Mouse (Mus musculus) common myeloid progenitor, adult 5-6 weeks (primary cell): Measurements from ENCODE around the gene Gm20509. TPM values are rescaled to one million over a fixed set of nuclear protein-coding genes. Genes with fewer than 3 reads are reported as not detected.
"Not testable (repeated sequence)": the region's sequence is repeated elsewhere in the genome, so short reads cannot be mapped to it uniquely, and the experiment has no call there.

Experiments
- ATAC-seq: replicated peaks from 2 replicates; pipeline ENCODE4 v1.8.0; 2016; ENCODE audit warnings: low read depth, mild to moderate bottlenecking, moderate TSS enrichment, inconsistent platforms; ENCODE audit not compliant: poor library complexity, severe bottlenecking
- total RNA-seq: library from RNA; stranded (forward); fragments of 200-1000, 187-1606 nt; gene quantifications from 2 replicates; pipeline ENCODE4 v1.2.3, GENCODE M21; 2017

The Gm20509 gene
- total RNA-seq, 1 experiment from 2014 or later, result not detected

DNA sequence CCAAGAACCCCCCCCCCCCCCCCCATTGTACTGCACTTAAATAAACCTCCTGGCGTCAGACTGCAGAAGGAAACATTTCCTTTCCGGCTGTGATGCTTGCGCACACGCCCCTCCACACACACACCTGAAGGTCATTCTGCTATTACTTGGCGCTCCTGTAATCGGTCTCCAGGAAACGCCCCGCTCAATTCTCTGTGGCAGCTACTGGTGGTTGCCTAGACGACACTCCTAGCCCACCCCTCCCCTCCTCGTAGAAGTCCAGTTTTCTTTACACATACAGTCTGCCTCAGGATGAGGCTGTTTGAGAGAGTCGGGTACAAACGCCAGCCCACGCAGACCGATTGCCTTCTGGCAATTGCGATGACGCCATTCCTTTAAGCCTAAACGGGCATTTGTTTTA is 7.7 kb upstream of the Gm20509 start:
- ATAC-seq, result no peak

DNA sequence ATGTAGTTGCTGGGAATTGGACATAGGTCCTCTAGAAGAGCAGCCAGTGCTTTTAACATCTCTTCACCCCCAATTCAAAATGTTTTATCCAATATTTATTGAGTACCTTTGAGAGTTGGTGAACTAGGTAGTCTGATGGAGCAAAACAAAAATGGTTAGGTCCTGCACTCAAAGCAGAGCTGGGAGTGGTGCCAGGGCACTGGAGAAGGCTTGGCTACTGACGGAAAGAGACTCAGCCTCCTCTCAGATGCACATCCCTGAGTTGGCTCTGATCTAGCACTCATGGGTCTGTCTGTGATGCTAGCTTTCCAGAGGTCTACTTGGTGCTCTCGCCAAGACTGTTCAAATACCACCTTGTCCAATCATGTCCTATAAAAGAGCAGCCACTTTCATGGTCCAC is 4.4 kb upstream of the Gm20509 start:
- no peak for ATAC-seq

DNA sequence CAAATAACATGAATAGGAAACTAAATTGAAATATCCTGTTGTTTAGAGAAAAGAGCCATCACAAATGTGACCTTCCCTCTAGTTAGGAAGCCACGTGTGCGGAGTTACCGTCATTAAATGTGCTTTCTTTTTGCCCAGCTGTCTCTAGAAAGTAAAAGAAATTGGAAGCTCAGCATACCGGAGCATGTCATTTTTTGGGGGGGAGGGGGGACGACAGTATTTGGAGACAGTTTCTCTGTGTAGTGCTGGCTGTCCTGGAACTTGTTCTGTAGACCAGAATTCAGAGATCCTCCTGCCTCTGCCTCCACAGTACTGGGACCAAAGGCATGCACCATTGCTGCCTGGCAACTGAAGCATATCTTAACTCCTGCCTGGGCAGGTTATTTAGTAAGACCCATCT is 734 bp upstream of the Gm20509 start, which contains the start of gene Khdc3:
Khdc3 (plus strand) TSS at position 301 of the 400 bp plus-strand sequence.
- no peak for ATAC-seq

GRCm38 (mm10) chr9:73103159-73103879 is 1.0 kb downstream of the Gm20509 start:
- ATAC-seq, result peak; percentile 27; the same call in 1 of the 2 replicates

DNA sequence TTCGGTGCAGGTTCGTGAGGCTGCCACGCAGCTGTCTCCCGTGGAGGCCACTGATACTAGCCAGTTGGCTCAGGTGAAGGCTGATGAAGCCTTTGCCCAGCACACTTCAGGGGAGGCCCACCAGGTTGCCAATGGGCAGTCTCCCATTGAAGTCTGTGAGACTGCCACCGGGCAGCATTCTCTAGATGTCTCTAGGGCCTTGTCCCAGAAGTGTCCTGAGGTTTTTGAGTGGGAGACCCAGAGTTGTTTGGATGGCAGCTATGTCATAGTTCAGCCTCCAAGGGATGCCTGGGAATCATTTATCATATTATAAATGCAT is 1.6 kb downstream of the Gm20509 start:
- peak; percentile 12; the same call in 1 of the 2 replicates for ATAC-seq

- no peak for ATAC-seq
These were observed 2.9 kb downstream of the Gm20509 start for GRCm38 (mm10) chr9:73105141-73105540.

- no peak for ATAC-seq
These were observed 3.5 kb downstream of the Gm20509 start for GRCm38 (mm10) chr9:73105771-73106170.

DNA sequence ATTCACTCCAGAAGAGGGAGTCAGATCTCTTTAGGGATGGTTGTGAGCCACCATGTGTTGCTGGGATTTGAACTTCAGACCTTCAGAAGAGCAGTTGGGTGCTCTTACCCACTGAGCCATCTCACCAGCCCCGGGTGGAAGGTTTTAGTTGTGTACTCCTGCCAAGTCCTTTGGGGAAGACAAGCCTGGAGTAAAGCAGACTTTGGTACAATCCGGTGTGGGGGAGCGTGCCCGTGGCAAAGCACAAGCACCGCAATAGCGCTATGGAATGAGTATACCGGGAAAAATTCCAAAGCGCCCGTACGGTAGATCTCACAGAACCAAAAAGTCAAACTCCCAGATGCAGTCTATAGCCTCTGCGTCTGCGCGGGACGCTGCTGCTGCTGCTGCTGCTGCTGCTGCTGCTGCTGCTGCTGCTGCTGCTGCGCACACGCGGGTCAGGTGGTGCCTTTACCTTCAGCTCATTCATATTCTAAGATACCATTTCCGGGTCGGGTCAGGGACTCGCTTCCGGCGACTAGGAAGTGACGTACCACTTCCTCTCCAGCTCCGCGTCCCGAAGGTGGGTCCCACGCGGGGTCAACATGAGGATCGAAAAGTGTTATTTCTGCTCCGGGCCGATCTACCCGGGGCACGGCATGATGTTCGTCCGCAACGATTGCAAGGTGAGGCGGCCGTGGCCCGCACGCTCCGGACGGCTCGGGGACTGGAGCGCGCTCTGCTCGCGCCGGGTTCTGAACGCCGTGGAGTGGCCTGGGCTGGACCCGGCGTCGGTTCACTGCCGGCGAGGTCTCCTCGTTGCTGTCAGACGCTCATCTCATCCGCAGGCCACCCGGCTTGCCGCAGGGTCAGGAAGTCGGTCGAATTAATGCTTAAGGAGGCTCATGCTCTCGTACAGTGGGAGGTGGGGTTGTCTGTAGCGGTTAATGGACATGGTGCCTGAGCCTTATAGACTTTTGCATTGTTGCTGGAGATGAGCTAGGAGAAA is 10.9 kb downstream of the Gm20509 start, which contains the start of gene Rsl24d1:
Rsl24d1 (plus strand) TSS at position 508 of the 988 bp plus-strand sequence.
- ATAC-seq, result peak; percentile 95

DNA sequence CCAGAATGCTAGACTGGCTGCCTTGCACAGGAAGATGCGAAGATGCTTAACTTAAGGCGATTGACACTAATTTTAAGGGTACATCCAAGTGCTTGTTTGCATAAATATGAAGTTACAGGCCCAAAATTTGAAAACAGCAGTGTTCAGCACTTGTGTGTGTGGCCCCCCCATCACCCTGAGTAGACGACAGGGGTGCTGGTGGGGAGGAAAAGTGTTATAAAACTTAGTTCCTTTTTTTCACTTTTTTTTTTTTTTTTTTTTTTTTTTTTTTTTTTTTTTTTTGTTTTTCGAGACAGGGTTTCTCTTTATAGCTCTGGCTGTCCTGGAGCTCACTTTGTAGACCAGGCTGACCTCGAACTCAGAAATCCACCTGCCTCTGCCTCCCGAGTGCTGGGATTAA is 14.4 kb downstream of the Gm20509 start:
- not testable (repeated sequence) for ATAC-seq

GRCm38 (mm10) chr9:73118012-73118411 is 15.7 kb downstream of the Gm20509 start:
- ATAC-seq, result no peak

- ATAC-seq, result peak; percentile 83
These were observed 19.5 kb downstream of the Gm20509 start for GRCm38 (mm10) chr9:73121735-73122134.

- no peak for ATAC-seq
These were observed 22.8 kb downstream of the Gm20509 start for GRCm38 (mm10) chr9:73125043-73125570.

GRCm38 (mm10) chr9:73127457-73127856 is 25.2 kb downstream of the Gm20509 start:
- ATAC-seq, result peak; percentile 74

DNA sequence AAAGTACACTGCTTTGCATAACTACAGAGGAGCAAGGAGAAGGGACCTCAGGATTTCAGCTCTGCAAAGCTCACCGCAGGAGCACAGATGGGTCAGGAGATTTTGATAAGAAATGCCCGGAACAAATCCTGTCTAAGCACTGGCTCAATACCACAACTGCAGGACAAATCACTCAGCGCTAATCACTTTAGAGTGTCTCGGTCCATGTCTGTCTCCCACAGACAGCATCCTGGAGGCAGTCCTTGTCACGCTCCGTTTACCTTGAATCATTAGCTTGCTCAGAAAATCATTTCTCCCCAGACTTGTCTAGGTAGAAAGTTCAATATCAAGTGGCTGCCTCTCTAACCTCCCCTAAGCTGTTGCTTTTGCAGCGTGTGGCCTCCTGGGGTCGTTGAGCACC is 27.6 kb downstream of the Gm20509 start:
- no peak for ATAC-seq

DNA sequence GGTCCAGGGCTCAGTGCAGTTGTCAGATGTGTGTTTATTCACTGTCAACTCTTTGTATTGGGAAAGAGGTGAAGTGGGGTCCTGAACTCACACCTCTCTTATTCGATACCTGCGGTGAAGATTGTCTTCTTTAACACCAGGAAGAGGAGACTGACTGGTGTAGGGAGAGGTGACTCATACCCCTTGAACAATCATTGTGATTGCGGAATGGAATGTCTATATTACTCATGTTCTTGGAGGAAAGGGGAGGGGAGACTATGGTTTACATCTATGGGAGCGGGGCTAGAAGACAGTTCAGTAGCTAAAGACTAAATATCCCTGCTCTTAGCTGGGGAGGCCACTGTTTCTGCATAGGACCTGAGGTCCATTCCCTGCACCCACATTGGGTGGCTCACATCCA is 28.3 kb downstream of the Gm20509 start:
- ATAC-seq, result no peak

DNA sequence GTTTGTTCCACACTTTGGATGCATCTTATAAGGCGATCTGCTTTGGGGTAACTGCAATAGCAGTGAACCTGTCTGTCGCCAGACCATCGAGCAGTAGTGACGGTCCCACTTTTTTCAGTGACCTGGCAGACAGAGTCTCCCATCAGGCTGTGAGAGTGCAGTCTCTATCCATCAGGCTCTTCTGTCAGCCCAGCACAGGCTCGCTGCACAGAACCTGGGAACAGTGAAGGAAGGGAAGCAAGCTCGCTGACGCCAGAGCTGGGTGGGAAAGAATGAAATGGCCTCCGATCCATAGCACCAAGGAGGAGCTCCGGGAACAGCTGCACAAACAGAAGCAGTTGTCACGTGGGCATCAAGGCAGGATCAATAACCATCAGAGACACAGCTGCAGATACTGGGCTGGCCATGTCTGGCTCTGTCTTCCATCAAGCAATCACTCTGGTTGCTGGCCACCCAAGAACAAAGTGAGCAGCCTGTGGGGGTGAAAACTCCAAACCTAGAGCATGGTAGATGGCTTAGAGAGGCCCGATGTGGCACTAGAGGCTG is 35.1 kb downstream of the Gm20509 start:
- ATAC-seq, result no peak

DNA sequence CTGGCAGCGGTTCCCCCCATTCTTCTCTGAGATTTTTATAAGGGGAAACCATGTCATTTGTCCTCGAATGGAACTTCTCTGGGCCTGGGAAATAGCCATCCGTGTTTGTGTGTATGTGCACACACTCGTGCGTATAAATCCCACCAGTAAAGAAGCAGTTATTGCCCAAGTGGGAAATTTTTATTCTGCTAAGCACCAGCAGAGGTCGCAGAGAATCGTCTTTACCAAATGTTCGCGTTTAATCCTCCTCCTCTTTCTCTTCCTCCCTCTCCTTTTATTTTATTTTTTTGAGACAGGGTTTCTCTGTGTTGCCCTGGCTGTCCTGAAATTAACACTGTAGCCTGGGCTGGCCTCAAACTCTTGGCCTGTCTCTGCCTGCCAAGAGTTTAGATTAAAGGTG is 52.1 kb downstream of the Gm20509 start:
- ATAC-seq, result no peak

DNA sequence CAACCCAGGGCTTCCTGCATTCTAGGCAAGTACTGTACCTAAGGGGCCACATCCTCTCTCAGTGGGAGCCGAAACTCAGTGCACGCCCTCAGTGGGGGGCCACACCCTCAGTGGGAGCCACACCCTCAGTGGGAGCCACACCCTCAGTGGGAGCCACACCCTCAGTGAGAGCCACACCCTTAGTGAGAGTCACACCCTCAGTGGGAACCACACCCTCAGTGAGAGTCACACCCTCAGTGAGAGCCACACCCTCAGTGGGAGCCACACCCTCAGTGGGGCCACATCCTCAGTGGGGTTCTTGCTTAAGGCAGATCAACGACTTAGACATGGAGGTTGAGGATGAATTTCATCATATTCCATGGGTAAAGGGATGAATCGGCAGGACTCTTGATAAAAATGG is 55.7 kb downstream of the Gm20509 start:
- ATAC-seq, result no peak; the same call in 1 of the 2 replicates

- ATAC-seq, result no peak
These were observed 57.0 kb downstream of the Gm20509 start for GRCm38 (mm10) chr9:73159265-73159664.

DNA sequence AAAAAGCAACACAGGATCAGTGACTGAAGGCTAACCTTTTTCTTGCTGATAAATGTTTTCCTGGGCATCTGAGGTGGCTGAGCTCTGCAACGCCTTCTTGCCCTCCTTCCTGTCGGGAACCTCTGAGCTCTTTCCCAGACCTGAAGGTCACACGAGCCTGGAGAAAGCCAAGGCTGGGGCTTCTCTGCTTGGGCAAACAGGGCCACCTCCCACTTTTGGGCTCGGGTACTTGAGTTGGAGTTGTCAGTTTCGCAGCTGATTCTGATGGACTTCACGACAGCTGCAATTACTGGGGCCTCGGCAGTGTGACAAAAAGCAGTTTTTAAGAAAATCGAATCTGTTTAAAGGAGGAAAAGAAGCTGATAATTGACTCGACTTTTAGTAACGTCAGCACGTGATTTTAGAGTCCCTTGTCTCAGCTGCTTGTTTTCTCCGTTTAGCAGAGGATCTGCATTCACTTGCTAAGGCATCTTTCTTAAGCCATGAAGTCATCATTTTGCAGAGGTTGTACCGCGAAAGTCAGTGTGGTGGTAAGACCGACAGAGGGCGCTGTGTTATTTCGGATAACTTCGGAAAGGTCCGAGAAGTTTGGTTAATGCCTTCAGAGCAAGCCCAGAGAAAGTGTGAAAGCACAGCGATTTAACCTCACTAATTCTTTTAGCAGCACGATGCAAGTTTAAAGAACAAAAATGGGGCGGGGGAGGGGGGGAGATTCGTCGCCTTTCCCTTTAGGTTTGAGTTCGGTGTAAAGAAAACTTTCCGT is 60.5 kb downstream of the Gm20509 start:
- ATAC-seq, result peak; percentile 88
